Mouse (Mus musculus): ENCODE data around the gene Efcc1.

DNA sequence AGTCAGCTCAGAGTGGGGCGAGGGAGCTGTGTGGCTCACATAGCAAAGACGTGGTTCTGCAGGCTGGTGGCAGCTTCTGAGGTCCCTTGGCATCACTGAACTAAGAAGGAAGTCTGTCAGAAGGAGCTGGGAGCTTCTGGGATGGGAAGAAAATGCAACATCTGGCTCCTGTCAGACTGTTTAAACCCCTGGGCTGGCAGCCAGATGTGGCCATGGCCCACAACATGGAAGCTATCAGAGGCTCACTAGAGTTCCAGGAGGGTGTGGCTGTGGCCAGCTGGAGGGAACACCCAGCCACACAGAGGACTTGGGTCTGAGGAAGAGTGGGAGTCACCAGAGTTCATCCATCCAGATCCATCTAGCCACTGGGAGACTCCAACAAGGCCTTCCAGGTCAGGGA lies 16.2 kb downstream of the Efcc1 start:
- no peak for TF ChIP-seq CTCF (IDR thresholded peaks at IDR 0.05; ENCODE audit: low read depth, low read length)
- no peak for TF ChIP-seq GATA2 (IDR thresholded peaks at IDR 0.05; ENCODE audit: borderline replicate concordance, low read depth, low read length)
